In genomic region chr8:86016806-86017205, GRCm38 (mm10) we compare ENCODE assay signal across 17 mouse cellular contexts.
A peak's percentile ranks its signal among the peaks of the same experiment; 100 is the strongest.
DNase-seq lines count a peak whose midpoint lies in the region; ATAC-seq lines count a peak whose summit lies in the region.
"Had no signal": no experiment of that assay in that cellular context is flagged by ENCODE, and none has a peak within 500 bp of the region (broad histone marks: within the 10 kb centered on the region; RNA-seq: fewer than 3 reads in every experiment).

No protein-coding gene starts in this region.

- intact Hi-C loops in left cerebral cortex, postnatal 4 days (cut with DNase I): no loop called here

- peak; percentile 23 for DNase-seq in cerebellum, adult 8-10 months
- DNase-seq in cerebellum, postnatal 36 days: peak; percentile 39 to 47
- DNase-seq in cerebellum, adult 9-10 months: no peak
- peak; percentile 37 for DNase-seq in left cerebral cortex, postnatal 4 days
- no peak for DNase-seq in left cerebral cortex, adult 18-20 months (ENCODE audit: low spot score in 2 of 2)
- peak; percentile 44 for DNase-seq in NIH3T3 (ENCODE audit: low read depth)
- no peak for DNase-seq in neural tube, embryonic 10.5 days (ENCODE audit: extremely low spot score, low spot score)
- DNase-seq: adrenal gland, postnatal 14 days; B cell, adult 2 months; forebrain, postnatal 0 days; gastrocnemius, adult 2 months; gastrocnemius, postnatal 25 days; kidney, adult 18-20 months had no signal

- no peak for ATAC-seq in cerebellum, adult (ENCODE audit: insufficient number of reproducible peaks, low FRiP score, low TSS enrichment)
- ATAC-seq: CD4-positive, CD25-positive, alpha-beta regulatory T cell, adult 4 months; forebrain, embryonic 13.5 days; forebrain, postnatal 0 days; intestine, embryonic 15.5 days had no signal

Comparison
In these comparisons a context has a peak if more than half of its experiments do, and no peak if none do; other contexts are left out.
1. DNase-seq: peak in cerebellum, adult 8-10 months (single experiment), cerebellum, postnatal 36 days (2 of 2), left cerebral cortex, postnatal 4 days (single experiment) and NIH3T3 (single experiment); none in cerebellum, adult 9-10 months (single experiment), left cerebral cortex, adult 18-20 months (0 of 2) and neural tube, embryonic 10.5 days (single experiment).